Mouse (Mus musculus) hindbrain, embryonic 12.5 days (tissue): Measurements from ENCODE around the gene Gpr141. TPM values are rescaled to one million over a fixed set of nuclear protein-coding genes. Genes with fewer than 3 reads are reported as not detected.

ENCODE experiments used
- ATAC-seq: fragments of 200-750 bp; cut with Nextera tagmentation; 2 replicates; pipeline ENCODE4 v1.8.0; 2017; ENCODE audit warnings: moderate TSS enrichment; ENCODE audit not compliant: low FRiP score
- H3K27ac ChIP-seq: fragments of 300-500 bp; sonication (generic); 2 replicates; pipeline ENCODE4 v1.5.1; 2016; ENCODE audit warnings: mild to moderate bottlenecking
- H3K27me3 ChIP-seq: fragments of 300-500 bp; sonication (generic); 2 replicates; pipeline ENCODE4 v1.6.1; 2016; ENCODE audit warnings: mild to moderate bottlenecking
- H3K36me3 ChIP-seq: fragments of 300-500 bp; sonication (generic); 2 replicates; pipeline ENCODE4 v1.6.1; 2016; ENCODE audit warnings: mild to moderate bottlenecking
- H3K4me1 ChIP-seq: fragments of 300-500 bp; sonication (generic); 2 replicates; pipeline ENCODE4 v1.6.1; 2016
- H3K4me2 ChIP-seq: fragments of 300-500 bp; sonication (generic); replicated peaks from 2 replicates; pipeline ENCODE4 v1.6.1; 2016; ENCODE audit warnings: mild to moderate bottlenecking
- H3K4me3 ChIP-seq: fragments of 300-500 bp; sonication (generic); 2 replicates; pipeline ENCODE4 v1.5.1; 2016; ENCODE audit warnings: mild to moderate bottlenecking
- H3K9ac ChIP-seq: fragments of 300-500 bp; sonication (generic); 2 replicates; pipeline ENCODE4 v1.6.1; 2016; ENCODE audit warnings: mild to moderate bottlenecking, moderate library complexity
- H3K9me3 ChIP-seq: fragments of 300-500 bp; sonication (generic); replicated peaks from 2 replicates; pipeline ENCODE4 v1.6.1; 2016; ENCODE audit warnings: mild to moderate bottlenecking
- WGBS: fragments of 180-500 bp; shearing (Covaris S2); methylation state at CpG from one replicate; pipeline ENCODE4 v1.1.7; 2016; 5-methylcytosine and 5-hydroxymethylcytosine counted together
- polyA plus RNA-seq: library from polyadenylated mRNA; unstranded; fragments of >200 nt; fragmentation: Nextera tagmentation; extraction: Ambion mirVana; gene quantifications from 2 replicates; pipeline ENCODE4 v1.2.1, GENCODE M21; 2016

The Gpr141 gene
- 0.10 TPM in 1 of 2 replicates, not detected in the other for polyA plus RNA-seq

- WGBS: 69% methylated on average over 3 of the region's 3 CpGs
- no peak within 1 kb of the TSS for H3K27ac ChIP-seq
- ATAC-seq: no peak
These were observed at the start of gene Gpr141 for GRCm38 (mm10) chr13:19824071-19824470. TSS of gene Gpr141 (minus strand) at chr13:19824257.

GRCm38 (mm10) chr13:19864241-19864640 is 40.2 kb upstream of the Gpr141 start:
- ATAC-seq: no peak
- no peak overlapping the region for H3K4me2 ChIP-seq
- no peak overlapping the region for H3K4me3 ChIP-seq
- H3K9me3 ChIP-seq: no peaks in the 10 kb centered on the region
- H3K27ac ChIP-seq: no peak overlapping the region
- H3K27me3 ChIP-seq: no peaks in the 10 kb centered on the region
- H3K36me3 ChIP-seq: no peaks in the 10 kb centered on the region
- H3K4me1 ChIP-seq: no peaks in the 10 kb centered on the region
- no peak overlapping the region for H3K9ac ChIP-seq

More at GRCm38 (mm10) chr13:19824071-19824470, at the start of gene Gpr141:
- no peak within 1 kb of the TSS for H3K9ac ChIP-seq
- H3K4me2 ChIP-seq: no peak within 1 kb of the TSS
- H3K36me3 ChIP-seq: no peaks in the 10 kb centered on the region
- no peak within 1 kb of the TSS for H3K4me3 ChIP-seq
- no peaks in the 10 kb centered on the region for H3K9me3 ChIP-seq
- H3K4me1 ChIP-seq: no peaks in the 10 kb centered on the region
- H3K27me3 ChIP-seq: no peaks in the 10 kb centered on the region

DNA sequence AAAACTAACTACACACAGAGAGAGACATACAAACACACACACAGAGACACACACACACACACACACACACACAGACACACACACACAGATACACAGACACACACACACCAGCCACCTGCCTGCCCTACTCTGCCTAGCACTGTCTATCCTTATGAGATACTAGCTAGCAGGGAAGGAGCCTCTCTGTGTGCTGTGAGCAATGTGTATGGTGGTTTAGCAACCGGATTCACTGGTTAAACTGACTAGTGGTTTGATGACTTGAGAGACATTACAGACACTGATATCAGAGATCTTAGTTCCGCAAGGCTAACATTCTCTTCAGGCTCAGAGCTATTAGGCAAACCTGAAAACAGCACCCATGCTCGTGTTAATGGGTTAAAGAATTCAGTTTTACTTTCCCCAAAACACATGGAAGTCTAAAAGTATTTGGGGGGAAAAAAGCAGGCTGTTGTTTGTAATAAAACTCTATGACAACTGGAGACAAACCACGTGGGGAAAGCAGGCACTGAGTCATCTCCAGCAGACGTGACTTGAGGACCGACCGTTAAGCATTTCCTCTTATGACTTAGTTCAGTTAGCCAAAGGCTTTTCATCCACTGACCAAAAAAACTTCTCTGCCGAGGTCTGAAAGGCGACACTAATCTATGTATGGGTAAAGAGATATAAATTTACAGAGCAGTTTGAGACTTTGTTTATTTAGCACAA is 30.7 kb upstream of the Gpr141 start:
- H3K9me3 ChIP-seq: no peaks in the 10 kb centered on the region
- no peak overlapping the region for H3K27ac ChIP-seq
- H3K4me3 ChIP-seq: no peak overlapping the region
- ATAC-seq: no peak
- H3K36me3 ChIP-seq: no peaks in the 10 kb centered on the region
- H3K27me3 ChIP-seq: 0 out of 2 replicates have a peak, but pooled peaks cover 2% of the 10 kb centered on the region
- WGBS: 87% methylated on average over 9 of the region's 9 CpGs
- no peak overlapping the region for H3K4me2 ChIP-seq
- H3K9ac ChIP-seq: no peak overlapping the region
- H3K4me1 ChIP-seq: no peaks in the 10 kb centered on the region

GRCm38 (mm10) chr13:19854049-19854448 is 30.0 kb upstream of the Gpr141 start:
- Histone ChIP-seq H3K9me3 (no peaks in the 10 kb centered on the region), H3K4me1 (no peaks in the 10 kb centered on the region), H3K4me2 (no peak overlapping the region), H3K27ac (no peak overlapping the region), H3K9ac (no peak overlapping the region), H3K4me3 (no peak overlapping the region), H3K36me3 (no peaks in the 10 kb centered on the region), H3K27me3 (0 out of 2 replicates have a peak, but pooled peaks cover 2% of the 10 kb centered on the region)
- 84% methylated on average over 2 of the region's 2 CpGs for WGBS
- no peak for ATAC-seq

GRCm38 (mm10) chr13:19843448-19843847 is 19.4 kb upstream of the Gpr141 start:
- no peaks in the 10 kb centered on the region for H3K4me1 ChIP-seq
- no peak overlapping the region for H3K4me3 ChIP-seq
- H3K36me3 ChIP-seq: no peaks in the 10 kb centered on the region
- H3K27ac ChIP-seq: no peak overlapping the region
- no peak overlapping the region for H3K9ac ChIP-seq
- no peak overlapping the region for H3K4me2 ChIP-seq
- H3K27me3 ChIP-seq: no peaks in the 10 kb centered on the region
- H3K9me3 ChIP-seq: no peaks in the 10 kb centered on the region
- WGBS: 91% methylated on average over 2 of the region's 2 CpGs
- no peak for ATAC-seq

- Histone ChIP-seq H3K9me3 (no peaks in the 10 kb centered on the region), H3K9ac (no peak overlapping the region), H3K4me3 (no peak overlapping the region), H3K4me1 (no peaks in the 10 kb centered on the region), H3K36me3 (no peaks in the 10 kb centered on the region), H3K27me3 (no peaks in the 10 kb centered on the region), H3K4me2 (no peak overlapping the region), H3K27ac (no peak overlapping the region)
- no peak for ATAC-seq
- WGBS: 88% methylated on average over 3 of the region's 3 CpGs
These were observed 18.6 kb upstream of the Gpr141 start for GRCm38 (mm10) chr13:19842707-19843106.

DNA sequence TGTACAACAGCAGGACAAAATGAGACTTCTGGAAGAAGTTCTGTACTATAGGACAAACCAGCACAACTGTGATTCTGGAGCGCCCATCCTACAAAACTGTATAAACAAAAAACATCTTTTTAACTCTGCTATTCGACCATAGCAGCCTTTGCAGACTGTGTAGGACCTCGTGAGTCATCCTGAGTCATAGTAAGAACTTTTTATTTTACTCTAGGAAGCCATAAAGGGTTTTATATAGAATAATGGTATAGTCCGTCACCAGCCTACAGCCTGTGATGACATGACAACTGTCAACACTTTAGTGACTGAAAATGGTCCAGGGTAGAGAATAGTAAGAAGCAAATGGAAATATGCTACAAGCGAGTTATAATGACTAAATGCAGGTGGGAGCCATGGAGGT is 17.6 kb upstream of the Gpr141 start:
- H3K36me3 ChIP-seq: no peaks in the 10 kb centered on the region
- H3K9me3 ChIP-seq: no peaks in the 10 kb centered on the region
- H3K27me3 ChIP-seq: no peaks in the 10 kb centered on the region
- no peak overlapping the region for H3K27ac ChIP-seq
- no peaks in the 10 kb centered on the region for H3K4me1 ChIP-seq
- WGBS: 79% methylated on average over 5 of the region's 5 CpGs
- H3K9ac ChIP-seq: no peak overlapping the region
- no peak overlapping the region for H3K4me3 ChIP-seq
- H3K4me2 ChIP-seq: no peak overlapping the region
- no peak for ATAC-seq

GRCm38 (mm10) chr13:19840206-19840605 is 16.1 kb upstream of the Gpr141 start:
- Histone ChIP-seq H3K27me3 (no peaks in the 10 kb centered on the region), H3K9ac (no peak overlapping the region), H3K36me3 (no peaks in the 10 kb centered on the region), H3K4me1 (no peaks in the 10 kb centered on the region), H3K4me2 (no peak overlapping the region), H3K27ac (no peak overlapping the region), H3K4me3 (no peak overlapping the region), H3K9me3 (no peaks in the 10 kb centered on the region)
- no peak for ATAC-seq
- 69% methylated on average over 1 of the region's 1 CpGs for WGBS

DNA sequence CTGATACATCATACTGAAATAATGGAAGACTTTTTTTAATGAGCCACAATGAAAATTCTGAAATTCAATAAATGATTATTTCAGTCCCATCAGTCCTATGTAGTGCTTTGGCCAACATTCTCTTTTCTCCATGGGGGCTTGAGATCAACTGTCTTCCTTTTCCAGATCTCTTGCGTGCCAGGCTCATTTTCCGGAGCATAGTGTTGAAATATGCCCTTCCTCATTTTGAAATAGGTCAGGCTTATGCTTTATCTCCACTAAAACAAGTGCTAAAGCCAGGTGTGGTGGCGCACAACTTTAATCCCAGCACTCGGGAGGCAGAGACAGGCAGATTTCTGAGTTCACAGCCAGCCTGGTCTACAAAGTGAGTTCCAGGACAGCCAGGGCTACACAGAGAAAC is 6.5 kb upstream of the Gpr141 start:
- no peak overlapping the region for H3K27ac ChIP-seq
- H3K9me3 ChIP-seq: no peaks in the 10 kb centered on the region
- no peak overlapping the region for H3K9ac ChIP-seq
- no peak overlapping the region for H3K4me3 ChIP-seq
- ATAC-seq: no peak
- H3K4me2 ChIP-seq: no peak overlapping the region
- no peaks in the 10 kb centered on the region for H3K27me3 ChIP-seq
- WGBS: 93% methylated on average over 4 of the region's 4 CpGs
- no peaks in the 10 kb centered on the region for H3K4me1 ChIP-seq
- no peaks in the 10 kb centered on the region for H3K36me3 ChIP-seq

GRCm38 (mm10) chr13:19828095-19828494 is 4.0 kb upstream of the Gpr141 start:
- no peak overlapping the region for H3K27ac ChIP-seq
- no peaks in the 10 kb centered on the region for H3K4me1 ChIP-seq
- no peak overlapping the region for H3K4me2 ChIP-seq
- no peak for ATAC-seq
- H3K9ac ChIP-seq: no peak overlapping the region
- H3K27me3 ChIP-seq: no peaks in the 10 kb centered on the region
- no peaks in the 10 kb centered on the region for H3K36me3 ChIP-seq
- 95% methylated on average over 2 of the region's 2 CpGs for WGBS
- no peaks in the 10 kb centered on the region for H3K9me3 ChIP-seq
- H3K4me3 ChIP-seq: no peak overlapping the region

GRCm38 (mm10) chr13:19821639-19822038 is 2.4 kb downstream of the Gpr141 start:
- ATAC-seq: no peak
- Histone ChIP-seq H3K9me3 (no peaks in the 10 kb centered on the region), H3K27me3 (no peaks in the 10 kb centered on the region), H3K4me2 (no peak overlapping the region), H3K4me3 (no peak overlapping the region), H3K9ac (no peak overlapping the region), H3K4me1 (no peaks in the 10 kb centered on the region), H3K27ac (no peak overlapping the region), H3K36me3 (no peaks in the 10 kb centered on the region)

DNA sequence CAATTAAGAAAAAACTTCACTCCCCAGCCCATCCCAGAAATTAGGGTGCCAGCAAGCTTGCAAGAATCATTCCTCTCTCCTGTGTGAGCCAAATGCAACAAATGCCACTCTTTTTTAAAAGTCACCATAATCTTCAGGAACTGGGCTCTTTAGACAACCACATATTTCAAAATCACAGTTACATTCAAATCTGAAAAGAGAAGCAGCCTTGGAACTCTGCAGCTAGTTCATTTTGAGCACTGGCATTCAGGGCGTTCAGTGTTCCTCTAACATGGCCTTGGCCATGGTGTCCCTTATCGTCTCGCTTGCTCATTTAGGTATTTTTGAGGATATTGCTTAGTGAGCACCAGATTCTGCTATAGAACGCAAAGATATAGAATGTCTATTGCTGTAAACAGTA is 4.1 kb downstream of the Gpr141 start:
- H3K9me3 ChIP-seq: no peaks in the 10 kb centered on the region
- H3K4me2 ChIP-seq: no peak overlapping the region
- no peak overlapping the region for H3K4me3 ChIP-seq
- H3K27me3 ChIP-seq: no peaks in the 10 kb centered on the region
- WGBS: 95% methylated on average over 4 of the region's 4 CpGs
- H3K27ac ChIP-seq: no peak overlapping the region
- no peaks in the 10 kb centered on the region for H3K36me3 ChIP-seq
- H3K4me1 ChIP-seq: no peaks in the 10 kb centered on the region
- no peak for ATAC-seq
- H3K9ac ChIP-seq: no peak overlapping the region

DNA sequence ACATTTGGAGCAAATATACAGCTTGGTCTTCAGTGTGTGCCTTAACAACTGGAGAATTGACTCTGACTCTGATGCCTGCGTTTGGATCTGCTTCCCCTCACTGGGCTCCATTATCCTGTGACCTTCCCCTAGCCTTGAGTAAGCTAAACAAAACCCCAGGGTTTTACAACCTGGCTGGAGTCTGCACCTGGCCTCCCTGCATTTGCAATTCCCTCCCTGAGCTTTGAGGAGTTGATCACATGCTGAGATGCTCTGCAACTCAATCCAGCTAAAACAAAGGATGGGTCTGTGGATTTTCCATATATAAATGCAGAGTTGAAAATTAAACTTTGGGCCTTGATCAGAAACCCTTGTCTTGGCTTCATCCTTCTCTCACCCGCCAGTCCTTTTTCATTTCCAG is 4.8 kb downstream of the Gpr141 start:
- H3K36me3 ChIP-seq: no peaks in the 10 kb centered on the region
- 44% methylated on average over 2 of the region's 2 CpGs for WGBS

More for the DNA sequence above, 4.8 kb downstream of the Gpr141 start:
- no peak overlapping the region for H3K4me2 ChIP-seq
- no peaks in the 10 kb centered on the region for H3K27me3 ChIP-seq
- no peaks in the 10 kb centered on the region for H3K9me3 ChIP-seq
- H3K27ac ChIP-seq: no peak overlapping the region
- H3K4me1 ChIP-seq: no peaks in the 10 kb centered on the region
- H3K9ac ChIP-seq: no peak overlapping the region
- H3K4me3 ChIP-seq: no peak overlapping the region
- no peak for ATAC-seq
